In the genomic region with DNA sequence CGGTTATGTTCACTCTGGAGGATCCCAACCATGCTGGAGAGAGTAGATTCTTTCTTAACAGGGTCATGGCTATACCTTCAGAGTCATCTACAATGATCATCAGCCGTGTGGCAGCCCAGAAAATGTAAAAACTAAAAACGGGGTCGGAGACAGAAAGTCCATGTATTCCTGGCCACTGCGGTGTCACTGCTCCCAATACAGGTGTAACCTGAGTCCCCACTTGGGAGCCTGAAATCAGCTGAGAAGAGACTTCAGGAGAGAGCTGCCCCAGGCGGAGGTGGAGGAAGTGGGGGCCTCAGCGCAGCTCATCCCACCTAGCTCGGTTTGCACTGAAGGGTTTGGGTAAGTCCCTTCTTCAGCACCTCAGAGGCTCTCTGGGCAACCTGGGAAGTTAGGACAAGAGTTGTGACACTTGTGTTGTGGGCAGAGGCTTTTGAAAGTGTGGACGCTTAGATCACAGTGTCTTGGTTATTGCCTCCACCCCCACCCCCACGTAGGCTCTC, we compare ENCODE assay signal across 7 mouse cellular contexts. TPM values are rescaled to one million over a fixed set of nuclear protein-coding genes. Genes with fewer than 3 reads are reported as not detected.
A peak's percentile ranks its signal among the peaks of the same experiment; 100 is the strongest.
DNase-seq lines count a peak whose midpoint lies in the region; ATAC-seq and TF ChIP-seq lines count a peak whose summit lies in the region.

No protein-coding gene starts in this region.

- H3K4me2 ChIP-seq in neural tube, embryonic 11.5 days (ENCODE audit: low read depth), result peak overlapping the region; percentile 65
- H3K4me2 ChIP-seq in limb, embryonic 14.5 days (replicated peaks; ENCODE audit: low read depth, low read length, severe bottlenecking), result peak overlapping the region; percentile 91
- H3K4me2 ChIP-seq in stomach, embryonic 16.5 days (ENCODE audit: low read depth, low read length), result peak overlapping the region; percentile 68

- H3K9ac ChIP-seq in neural tube, embryonic 11.5 days (ENCODE audit: low read length), result peak overlapping the region; percentile 66
- H3K9ac ChIP-seq in limb, embryonic 14.5 days (ENCODE audit: low read depth, low read length, severe bottlenecking), result peak overlapping the region; percentile 55
- H3K9ac ChIP-seq in stomach, embryonic 16.5 days (ENCODE audit: low read length), result peak overlapping the region; percentile 73

- no peak for ATAC-seq in neural tube, embryonic 11.5 days (ENCODE audit: insufficient read depth, low FRiP score, low TSS enrichment)
- ATAC-seq in limb, embryonic 14.5 days (ENCODE audit: low FRiP score, low read depth), result no peak
- peak; percentile 1; the same call in 1 of the 2 replicates for ATAC-seq in stomach, embryonic 16.5 days (ENCODE audit: insufficient read depth, low FRiP score)

- H3K4me3 ChIP-seq in neural tube, embryonic 11.5 days (ENCODE audit: low read depth, low read length), result peak overlapping the region; percentile 46
- H3K4me3 ChIP-seq in embryonic fibroblast, embryonic 13.5 days (ENCODE audit: insufficient read depth, low read length), result peak overlapping the region; percentile 28
- H3K4me3 ChIP-seq in limb, embryonic 14.5 days (replicated peaks; ENCODE audit: low read length), result peak overlapping the region; percentile 46
- H3K4me3 ChIP-seq in stomach, embryonic 16.5 days (replicated peaks; ENCODE audit: low read length), result peak overlapping the region; percentile 60

- no peak for TF ChIP-seq CTCF in embryonic fibroblast, embryonic 13.5 days (IDR thresholded peaks at IDR 0.05; ENCODE audit: borderline replicate concordance, insufficient read depth, low read length)

- H3K27ac ChIP-seq in neural tube, embryonic 11.5 days (ENCODE audit: low read depth, low read length), result no peak overlapping the region
- H3K27ac ChIP-seq in embryonic fibroblast, embryonic 13.5 days (ENCODE audit: insufficient read depth, low read length), result no peak overlapping the region
- H3K27ac ChIP-seq in limb, embryonic 14.5 days (replicated peaks; ENCODE audit: low read depth, low read length), result no peak overlapping the region
- H3K27ac ChIP-seq in stomach, embryonic 16.5 days (ENCODE audit: low read length), result no peak overlapping the region; the same call in 1 of the 2 replicates

- peaks cover 3% of the 10 kb centered on the region; the same call in 1 of the 2 replicates for H3K4me1 ChIP-seq in neural tube, embryonic 11.5 days (ENCODE audit: control insufficient read depth, insufficient read depth, low read length)
- peaks cover 3% of the 10 kb centered on the region; the same call in 1 of the 2 replicates for H3K4me1 ChIP-seq in embryonic fibroblast, embryonic 13.5 days (ENCODE audit: control insufficient read depth, insufficient read depth, low read length)
- peaks cover 16% of the 10 kb centered on the region for H3K4me1 ChIP-seq in limb, embryonic 14.5 days (ENCODE audit: control insufficient read depth, insufficient read depth, low read length)
- H3K4me1 ChIP-seq in stomach, embryonic 16.5 days (ENCODE audit: control insufficient read depth, insufficient read depth, low read length), result peaks cover 7% of the 10 kb centered on the region; the same call in 1 of the 2 replicates

- H3K36me3 ChIP-seq in neural tube, embryonic 11.5 days (ENCODE audit: control insufficient read depth, insufficient read depth, low read length), result no peaks in the 10 kb centered on the region
- no peaks in the 10 kb centered on the region for H3K36me3 ChIP-seq in limb, embryonic 14.5 days (ENCODE audit: control insufficient read depth, insufficient read depth, low read length)
- H3K36me3 ChIP-seq in stomach, embryonic 16.5 days (ENCODE audit: control insufficient read depth, insufficient read depth, low read length), result no peaks in the 10 kb centered on the region

- no peak for TF ChIP-seq POLR2A in embryonic fibroblast, embryonic 13.5 days (IDR thresholded peaks at IDR 0.05; ENCODE audit: low read depth, low read length)
- no peak for TF ChIP-seq POLR2A in limb, embryonic 14.5 days (IDR thresholded peaks at IDR 0.05; ENCODE audit: borderline replicate concordance, extremely low read depth, insufficient read depth, insufficient read length)

- WGBS in neural tube, embryonic 11.5 days, result 50% methylated on average over 10 of the region's 10 CpGs
- 44% methylated on average over 10 of the region's 10 CpGs for WGBS in limb, embryonic 14.5 days
- WGBS in stomach, embryonic 16.5 days, result 43% methylated on average over 10 of the region's 10 CpGs

- DNase-seq in neural tube, embryonic 11.5 days (ENCODE audit: low spot score), result no peak
- no peak for DNase-seq in neural tube, embryonic 10.5 days (ENCODE audit: extremely low spot score, low spot score)
- no peak for DNase-seq in limb, embryonic 14.5 days (ENCODE audit: low spot score)
- no peak for DNase-seq in left cerebral cortex, adult 9 months (ENCODE audit: low spot score in 2 of 2)
- no peak for DNase-seq in thymus, postnatal 10 days (ENCODE audit: low spot score in 2 of 2)

- no peaks in the 10 kb centered on the region for H3K9me3 ChIP-seq in neural tube, embryonic 11.5 days (ENCODE audit: control insufficient read depth, low read length)
- no peaks in the 10 kb centered on the region for H3K9me3 ChIP-seq in limb, embryonic 14.5 days (ENCODE audit: control insufficient read depth, low read length)
- H3K9me3 ChIP-seq in stomach, embryonic 16.5 days (replicated peaks; ENCODE audit: control insufficient read depth, low read length), result no peaks in the 10 kb centered on the region

- H3K27me3 ChIP-seq in neural tube, embryonic 11.5 days (ENCODE audit: control insufficient read depth, insufficient read depth, low read length), result no peaks in the 10 kb centered on the region
- H3K27me3 ChIP-seq in limb, embryonic 14.5 days (ENCODE audit: control insufficient read depth, insufficient read depth, low read length), result no peaks in the 10 kb centered on the region
- no peaks in the 10 kb centered on the region for H3K27me3 ChIP-seq in stomach, embryonic 16.5 days (ENCODE audit: control insufficient read depth, insufficient read depth, low read length)

RNA-seq across cellular contexts. Expression of gene Capg, which starts 6.1 kb away (rescaled TPM):
- 10.1 and 10.2 TPM in 2 replicates for polyA plus RNA-seq in neural tube, embryonic 11.5 days (2014; fragmentation: Nextera tagmentation; extraction: Ambion mirVana)
- 95.7 and 182 TPM in 2 replicates for polyA plus RNA-seq in embryonic fibroblast, embryonic 13.5 days (2011; ENCODE audit: insufficient read length, low read depth, missing spikeins)
- 29.2 and 30.9 TPM in 2 replicates for polyA plus RNA-seq in limb, embryonic 14.5 days (2012; rRNA removed)
- polyA plus RNA-seq in limb, embryonic 14.5 days (2014; fragmentation: Nextera tagmentation; extraction: Ambion mirVana), result 80.7 and 86.6 TPM in 2 replicates
- polyA plus RNA-seq in stomach, embryonic 16.5 days (2015; fragmentation: Nextera tagmentation; extraction: Ambion mirVana), result 142 and 180 TPM in 2 replicates

RNA-seq across cellular contexts. Expression of gene Sh2d6, which starts 16.5 kb away (rescaled TPM):
- polyA plus RNA-seq in neural tube, embryonic 11.5 days (2014; fragmentation: Nextera tagmentation; extraction: Ambion mirVana), result not detected in 2 replicates
- polyA plus RNA-seq in embryonic fibroblast, embryonic 13.5 days (2011; ENCODE audit: insufficient read length, low read depth, missing spikeins), result 1.8 and 1.9 TPM in 2 replicates
- 0.36 and 0.43 TPM in 2 replicates for polyA plus RNA-seq in limb, embryonic 14.5 days (2012; rRNA removed)
- polyA plus RNA-seq in limb, embryonic 14.5 days (2014; fragmentation: Nextera tagmentation; extraction: Ambion mirVana), result not detected in 2 replicates
- polyA plus RNA-seq in stomach, embryonic 16.5 days (2015; fragmentation: Nextera tagmentation; extraction: Ambion mirVana), result 0.21 and 0.24 TPM in 2 replicates
